Mouse (Mus musculus) lung, postnatal 14 days (tissue): ENCODE measurements at regions not wholly inside any gene's neighbourhood (a gene's known extent, or its start where the extent isn't known, plus 50 kb on each side); places are given as distances from the start of the nearest gene placed in this dataset.
"Not testable (repeated sequence)": the region's sequence is repeated elsewhere in the genome, so short reads cannot be mapped to it uniquely, and the experiment has no call there.

Source experiments
- DNase-seq: peaks from one replicate; pipeline ENCODE4 v3.0.0; 2021

DNA sequence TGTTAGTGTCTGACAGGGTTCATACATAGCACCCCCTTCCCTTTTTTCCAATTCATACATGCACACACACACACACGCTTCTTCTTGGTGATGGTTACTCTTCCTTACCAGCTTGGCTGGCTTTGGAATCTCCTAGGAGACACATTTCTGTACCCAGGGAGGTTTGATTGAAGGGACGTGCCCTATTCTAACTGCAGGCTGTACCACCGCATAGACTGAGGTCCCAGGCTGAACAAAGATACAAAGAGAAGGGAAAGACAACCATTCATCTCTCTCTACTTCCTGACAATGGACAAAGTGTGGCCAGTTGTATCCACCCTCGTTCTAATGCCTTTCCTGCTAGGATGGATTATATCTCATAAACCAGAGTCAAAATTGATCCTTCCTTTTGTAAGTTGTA lies 100.0 kb downstream of the Raet1d start:
- not testable (repeated sequence) for DNase-seq

DNA sequence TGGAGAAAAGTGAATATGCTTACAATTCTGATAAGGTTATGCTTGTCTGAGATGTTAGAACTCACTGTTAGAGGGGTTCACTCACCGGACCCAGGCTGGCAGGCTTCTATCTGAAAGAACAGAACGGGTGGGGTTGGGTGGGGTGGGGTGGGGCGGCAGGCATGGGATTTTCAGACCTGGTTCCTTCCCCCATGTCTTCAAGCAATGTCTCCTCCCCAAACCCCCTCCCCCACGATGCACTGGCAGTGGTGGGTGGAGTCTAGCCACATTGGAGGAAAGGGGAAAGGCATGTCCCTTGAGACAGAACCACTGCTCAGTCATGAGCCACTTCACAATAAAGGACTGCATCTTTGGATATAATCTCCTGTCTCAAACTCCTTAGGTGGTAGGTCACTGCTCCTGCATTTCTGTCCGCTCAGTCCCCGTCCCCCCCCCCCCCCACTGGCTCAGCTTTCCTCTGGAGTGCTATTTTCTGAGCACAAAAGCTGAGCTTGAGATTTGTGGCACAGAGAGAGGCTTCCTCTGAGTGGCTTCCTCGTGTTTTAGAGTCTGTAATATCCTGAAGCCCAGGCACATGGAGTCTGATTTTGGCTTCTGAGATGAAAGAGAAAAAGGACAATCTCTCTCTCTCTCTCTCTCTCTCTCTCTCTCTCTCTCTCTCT lies 100.6 kb downstream of the Raet1d start:
- DNase-seq, result not testable (repeated sequence)

DNA sequence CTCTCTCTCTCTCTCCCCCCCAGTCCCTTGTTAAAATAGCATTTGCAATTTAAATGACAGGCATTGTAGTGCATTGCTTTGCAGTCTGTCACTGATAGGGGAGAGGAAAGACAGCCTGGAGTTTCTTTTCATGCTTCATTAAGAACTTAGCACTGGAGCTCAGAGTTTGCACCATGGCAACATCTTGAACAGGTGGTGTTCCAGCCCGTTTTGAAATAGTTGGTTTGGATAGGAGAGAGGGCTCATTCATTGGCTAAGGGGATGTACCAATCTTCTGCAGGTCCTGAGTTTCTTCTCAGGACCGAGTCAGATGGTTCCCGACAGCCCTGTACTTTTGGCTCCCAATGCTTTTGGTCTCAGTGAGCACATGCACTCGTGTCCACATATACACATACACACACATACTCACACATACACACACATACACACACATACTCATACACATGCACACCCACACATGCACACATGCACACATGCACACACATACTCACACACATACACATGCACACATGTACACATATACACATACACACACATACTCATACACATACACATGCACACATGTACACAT lies 101.2 kb downstream of the Raet1d start:
- DNase-seq, result not testable (repeated sequence)

DNA sequence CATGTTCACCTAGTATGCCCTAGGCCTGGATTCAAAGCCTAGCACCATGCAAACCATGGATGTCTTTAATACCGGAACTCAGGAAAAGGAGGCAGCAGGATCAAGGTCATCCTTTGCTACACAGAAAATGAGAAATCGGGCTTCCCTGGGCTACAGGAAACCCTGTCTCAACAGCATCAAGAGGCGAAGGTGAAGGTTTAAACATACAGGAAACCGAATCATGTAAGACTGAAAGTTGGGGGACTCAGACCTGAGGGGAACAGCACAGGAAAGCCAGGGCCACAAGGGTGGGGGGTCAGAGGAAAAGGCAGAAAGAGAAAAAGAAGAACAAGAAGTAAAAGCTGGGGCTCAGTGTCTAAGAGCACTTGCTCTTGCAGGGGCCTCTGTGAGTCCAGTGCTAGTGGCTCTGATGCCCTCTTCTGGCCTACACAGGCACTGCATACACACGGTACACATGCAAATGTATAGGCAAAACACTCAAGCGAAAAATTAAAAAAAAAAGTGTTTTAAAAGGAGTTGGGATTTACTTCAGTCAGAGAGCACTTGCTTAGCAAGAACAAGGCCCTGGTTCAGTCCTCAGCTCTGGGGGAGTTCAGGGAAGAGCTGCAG lies 111.5 kb downstream of the Raet1d start:
- DNase-seq, result not testable (repeated sequence)

DNA sequence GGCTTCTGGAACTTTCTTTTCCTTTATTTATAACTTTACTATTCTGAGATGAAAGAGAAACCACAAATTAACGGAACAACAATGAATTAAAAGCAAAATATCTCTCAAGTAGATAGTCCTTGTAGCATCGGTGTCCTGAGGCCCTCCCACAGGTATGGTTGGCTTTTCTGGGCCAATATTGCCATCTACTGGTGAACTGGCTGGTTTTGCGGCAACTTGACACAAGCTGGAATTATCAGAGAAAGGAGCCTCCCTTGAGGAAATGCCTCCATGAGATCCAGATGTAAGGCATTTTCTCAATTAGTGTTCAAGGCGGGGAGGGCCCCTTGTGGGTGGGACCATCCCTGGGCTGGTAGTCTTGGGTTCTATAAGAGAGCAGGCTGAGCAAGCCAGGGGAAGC lies 119.5 kb downstream of the Raet1d start:
- peak; percentile 48 for DNase-seq

DNA sequence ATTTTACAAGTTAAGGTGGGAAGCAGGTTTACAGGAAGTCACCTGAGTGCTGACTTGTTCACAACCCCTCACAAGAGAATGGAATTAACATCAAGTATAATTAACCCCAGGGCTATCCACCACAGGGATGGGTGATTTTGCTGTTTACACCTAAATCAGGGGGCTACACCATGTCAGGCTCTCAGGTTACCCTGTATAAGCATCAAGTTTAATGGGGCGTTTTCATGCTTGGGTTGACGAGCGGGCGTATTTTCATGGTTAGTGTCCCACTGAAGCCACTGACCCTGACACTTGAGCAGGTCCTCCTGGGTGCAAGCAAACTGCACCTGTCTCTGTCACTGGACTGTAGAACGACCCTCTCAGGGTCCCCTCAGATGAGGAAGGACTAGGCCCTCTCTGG lies 126.7 kb downstream of the Raet1d start:
- DNase-seq, result not testable (repeated sequence)

DNA sequence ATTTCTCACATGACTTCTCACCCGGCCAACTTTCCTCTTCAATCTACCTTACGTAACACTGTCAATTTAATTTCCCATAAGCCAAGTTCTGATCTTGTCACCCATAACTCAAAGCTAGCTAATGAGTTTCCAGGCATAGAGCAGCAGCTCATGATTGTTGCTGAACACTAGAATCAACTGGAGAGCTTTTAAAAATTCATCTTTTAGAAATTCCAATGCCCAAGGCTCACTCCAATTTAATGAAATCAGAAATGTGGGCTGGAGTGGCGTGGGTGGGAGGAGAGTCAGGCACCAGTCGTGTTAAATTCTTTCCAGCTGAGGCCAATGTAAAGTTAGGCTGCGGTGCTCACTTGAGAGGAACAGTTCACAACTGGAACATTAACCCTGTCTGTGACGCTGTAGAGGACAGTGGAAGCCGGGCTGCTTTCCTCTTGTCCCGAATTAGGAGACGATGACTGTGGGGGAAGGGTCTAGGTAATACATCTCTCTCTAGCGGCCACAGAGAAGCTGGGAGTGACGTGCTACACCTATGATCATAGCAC lies 131.5 kb downstream of the Raet1d start:
- not testable (repeated sequence) for DNase-seq

DNA sequence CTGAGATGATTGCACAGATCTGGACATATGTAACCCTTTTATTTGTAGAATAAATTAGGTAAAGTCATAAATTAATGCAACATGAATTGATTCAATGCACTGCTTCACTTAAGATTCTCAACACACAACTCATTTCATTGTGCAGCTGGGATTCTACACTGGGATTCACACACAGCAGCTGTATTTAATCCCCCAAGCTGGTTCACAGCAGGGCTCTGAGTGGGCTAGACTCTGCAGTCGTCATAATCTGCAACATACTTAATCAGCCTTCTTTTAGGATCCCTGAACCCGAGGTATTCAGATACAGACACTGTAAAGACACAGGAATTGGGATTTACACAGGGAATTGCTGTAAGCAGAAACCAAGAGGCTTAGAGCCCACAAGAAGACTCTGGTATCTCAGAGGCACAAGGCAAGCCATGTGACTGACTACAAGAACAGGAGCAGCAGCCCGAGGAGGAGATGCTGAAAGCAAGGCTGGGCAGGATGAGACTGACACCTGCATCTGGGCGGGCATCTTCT lies 135.7 kb downstream of the Raet1d start:
- DNase-seq, result no peak
